Mouse (Mus musculus) thymus, adult 2 months (tissue): Measurements from ENCODE around the gene Kcnq5.
"Not testable (repeated sequence)": the region's sequence is repeated elsewhere in the genome, so short reads cannot be mapped to it uniquely, and the experiment has no call there.

Experiments
- CTCF ChIP-seq: fragments of 200-500 bp; IDR thresholded peaks from 2 replicates; pipeline ENCODE4 v1.5.1; 2012; ENCODE audit warnings: mild to moderate bottlenecking, control low read depth, low read length, moderate library complexity, borderline replicate concordance; ENCODE audit not compliant: control insufficient read depth, poor library complexity, insufficient read depth; ENCODE audit errors: extremely low read depth
- POLR2A ChIP-seq: fragments of 200-500 bp; IDR thresholded peaks from 2 replicates; pipeline ENCODE4 v1.6.1; 2012; ENCODE audit warnings: mild to moderate bottlenecking, low read length, control low read depth, moderate library complexity; ENCODE audit not compliant: control insufficient read depth, poor library complexity, insufficient read depth; ENCODE audit errors: extremely low read depth

DNA sequence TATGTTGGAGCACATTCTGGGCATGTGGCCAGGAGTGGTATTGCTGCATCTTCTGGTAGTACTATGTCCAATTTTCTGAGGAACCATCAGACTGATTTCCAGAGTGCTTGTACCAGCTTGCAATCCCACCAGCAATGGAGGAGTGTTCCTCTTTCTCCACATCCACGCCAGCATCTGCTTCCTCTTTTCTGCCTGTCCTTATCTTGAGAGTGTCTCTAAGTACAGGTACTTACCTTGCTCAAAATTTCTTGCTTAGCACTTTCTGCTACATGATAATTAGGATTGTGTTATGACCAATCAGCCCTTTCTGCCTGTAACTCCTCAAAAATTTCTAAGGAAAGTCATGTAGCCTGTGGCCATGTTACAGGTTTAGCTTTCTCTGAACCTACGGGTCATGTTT, 394.3 kb downstream of the Kcnq5 start:
- not testable (repeated sequence) for TF ChIP-seq CTCF, POLR2A
